Mouse (Mus musculus) testis, postnatal 14 days (tissue): ENCODE data around the gene Qrich2.
"Not testable (repeated sequence)": the region's sequence is repeated elsewhere in the genome, so short reads cannot be mapped to it uniquely, and the experiment has no call there.

ENCODE experiments used
- DNase-seq: peaks from one replicate; pipeline ENCODE4 v3.0.0; 2021; ENCODE audit warnings: low spot score

The Qrich2 gene

DNA sequence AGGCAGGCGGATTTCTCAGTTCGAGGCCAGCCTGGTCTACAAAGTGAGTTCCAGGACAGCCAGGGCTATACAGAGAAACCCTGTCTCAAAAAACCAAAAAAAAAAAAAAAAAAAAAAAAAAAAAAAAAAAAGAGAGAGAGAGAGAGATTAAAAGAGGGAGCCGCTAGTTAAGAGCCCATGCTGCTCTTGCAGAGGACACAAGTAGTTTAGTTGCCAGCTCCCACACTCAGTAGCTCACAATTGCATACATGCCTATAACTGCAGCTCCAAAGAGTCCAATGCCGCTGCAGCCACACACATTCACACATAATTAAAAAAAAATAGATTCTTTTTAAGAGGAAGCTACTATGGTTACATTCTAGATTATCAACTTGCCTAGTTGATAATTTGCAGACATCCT is 55.6 kb downstream of the Qrich2 start:
- DNase-seq = not testable (repeated sequence)

GRCm38 (mm10) chr11:116409008-116409407 is 57.0 kb downstream of the Qrich2 start:
- DNase-seq = no peak

DNA sequence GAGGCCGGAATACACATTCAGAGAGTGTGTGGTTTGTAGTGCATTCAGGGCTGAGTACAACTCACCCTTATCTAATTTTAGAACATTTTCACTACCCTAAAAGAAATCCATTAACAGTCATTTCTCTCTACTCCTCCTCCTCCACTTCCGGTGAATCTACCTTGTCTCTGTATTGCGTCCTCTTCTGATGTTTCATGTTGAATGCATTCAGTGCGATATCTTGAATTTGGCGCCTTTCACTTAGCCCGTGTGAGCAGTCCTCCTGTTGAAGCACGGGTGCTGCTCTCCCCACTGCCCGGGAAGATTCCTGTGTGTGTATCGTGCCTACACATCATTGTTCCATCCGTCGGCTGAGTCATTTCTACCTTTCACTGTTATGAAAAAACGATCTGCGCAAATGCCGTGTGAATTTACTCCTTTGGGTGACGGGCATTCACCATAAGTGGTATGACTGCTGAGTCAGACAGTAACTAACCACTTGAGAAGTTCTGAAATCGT is 59.8 kb downstream of the Qrich2 start:
- DNase-seq = no peak

DNA sequence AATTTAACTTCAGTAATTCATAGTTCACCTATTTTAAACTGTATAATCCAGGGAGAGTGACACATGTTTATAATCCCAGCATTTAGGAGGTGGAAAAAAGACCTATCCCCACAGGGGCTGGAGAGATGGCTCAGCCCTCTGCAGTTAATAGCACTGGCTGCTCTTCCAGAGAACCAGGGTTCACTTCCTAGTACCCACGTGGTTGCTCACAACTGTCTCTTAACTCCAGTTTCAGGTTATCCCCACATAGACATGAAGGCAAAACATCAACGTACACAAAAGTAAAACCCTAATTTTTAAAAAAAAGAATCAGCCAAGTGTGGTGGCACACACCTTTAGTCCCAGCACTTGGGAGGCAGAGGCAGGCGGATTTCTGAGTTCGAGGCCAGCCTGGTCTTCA is 60.4 kb downstream of the Qrich2 start:
- DNase-seq = no peak

GRCm38 (mm10) chr11:116400560-116400959 is 65.5 kb downstream of the Qrich2 start:
- no peak for DNase-seq

DNA sequence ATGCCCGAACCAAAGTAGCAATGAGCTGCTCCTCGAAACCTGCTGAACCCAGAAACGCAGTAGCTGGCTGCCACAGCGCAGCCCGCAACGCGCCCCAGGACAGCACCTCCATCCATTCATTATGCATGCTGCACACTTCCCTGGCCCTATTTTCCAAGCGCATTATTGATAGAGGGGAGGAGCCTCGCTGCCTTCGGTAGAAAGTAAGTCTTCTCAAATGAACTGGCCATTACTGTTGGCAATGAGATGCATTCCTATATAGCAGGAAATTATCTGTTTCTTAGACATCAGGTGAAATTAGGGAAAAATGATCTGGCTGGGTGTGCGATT is 67.7 kb downstream of the Qrich2 start:
- no peak for DNase-seq

- DNase-seq = no peak
These were observed 68.3 kb downstream of the Qrich2 start for GRCm38 (mm10) chr11:116397517-116398347.

GRCm38 (mm10) chr11:116396934-116397330 is 69.1 kb downstream of the Qrich2 start:
- no peak for DNase-seq

- no peak for DNase-seq
These were observed 69.6 kb downstream of the Qrich2 start for GRCm38 (mm10) chr11:116396276-116396933.

DNA sequence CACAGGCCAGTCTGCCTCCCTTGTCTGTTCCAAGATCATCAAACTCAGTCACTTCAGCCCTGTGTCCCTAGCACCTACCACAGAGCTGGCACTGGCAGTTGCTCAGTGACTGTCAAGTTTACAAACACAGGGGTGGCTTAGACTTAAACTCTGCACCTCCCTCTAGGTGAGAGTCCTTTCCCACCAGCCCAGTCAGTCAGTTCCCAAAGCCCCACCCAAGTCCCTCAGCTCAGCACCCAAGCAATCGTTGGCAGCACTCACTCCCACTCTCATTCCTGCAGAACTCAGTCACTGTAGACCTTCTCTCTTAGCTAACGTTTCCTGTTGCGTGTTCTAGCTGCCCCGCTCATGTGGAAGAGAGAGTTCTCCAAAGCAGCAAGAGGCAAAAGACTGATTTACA is 71.3 kb downstream of the Qrich2 start:
- DNase-seq = no peak
